ENCODE assay signal across 8 mouse cellular contexts in the genomic region with DNA sequence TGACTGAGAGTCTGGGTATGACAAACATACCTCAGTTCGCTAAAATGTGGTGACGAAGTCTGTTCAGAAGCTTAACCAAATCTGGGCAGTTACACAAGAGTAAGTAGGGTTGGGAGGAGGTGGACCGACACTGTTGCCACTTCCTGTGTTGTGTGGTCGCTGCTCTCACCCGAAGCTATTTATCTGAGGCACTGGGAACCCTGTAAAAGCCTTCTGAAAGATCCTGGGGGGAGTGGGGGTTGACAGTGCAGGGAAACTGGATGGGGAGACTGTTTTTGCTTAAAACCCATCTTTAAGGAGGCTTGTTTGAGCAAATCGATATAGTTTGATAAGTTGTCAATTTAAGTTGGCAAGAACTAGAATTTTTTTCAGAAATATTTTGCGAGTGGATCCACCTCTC. TPM values are rescaled to one million over a fixed set of nuclear protein-coding genes. Genes with fewer than 3 reads are reported as not detected.
A peak's percentile ranks its signal among the peaks of the same experiment; 100 is the strongest.
DNase-seq lines count a peak whose midpoint lies in the region; ATAC-seq lines count a peak whose summit lies in the region.

No protein-coding gene starts in this region.

- DNase-seq in cerebellum, adult 11 months = peak; percentile 15
- peak; percentile 25 for DNase-seq in MN1 (ENCODE audit: low spot score)
- peak; percentile 7 for DNase-seq in embryo, embryonic 11 days
- DNase-seq in kidney, postnatal 14 days = peak; percentile 37
- peak; percentile 60 for DNase-seq in lung, postnatal 10 days
- peak; percentile 28 for DNase-seq in retina, postnatal 1 day

- no peaks in the 10 kb centered on the region for H3K9me3 ChIP-seq in heart, embryonic 15.5 days (replicated peaks)

- peak overlapping the region; percentile 95 for H3K4me3 ChIP-seq in heart, embryonic 15.5 days

- H3K27ac ChIP-seq in heart, embryonic 15.5 days = peak overlapping the region; percentile 100

- WGBS in heart, embryonic 15.5 days = 8% methylated on average over 7 of the region's 7 CpGs

- H3K4me1 ChIP-seq in heart, embryonic 15.5 days (replicated peaks) = peaks cover 29% of the 10 kb centered on the region

- peak overlapping the region; percentile 98 for H3K9ac ChIP-seq in heart, embryonic 15.5 days

- peaks cover 6% of the 10 kb centered on the region; the same call in 1 of the 2 replicates for H3K36me3 ChIP-seq in heart, embryonic 15.5 days

- ATAC-seq in cerebellum, adult (ENCODE audit: insufficient number of reproducible peaks, low FRiP score, low TSS enrichment) = no peak
- ATAC-seq in heart, embryonic 15.5 days (replicated peaks; ENCODE audit: insufficient number of reproducible peaks, insufficient read depth, low FRiP score, low read depth) = no peak

- H3K4me2 ChIP-seq in heart, embryonic 15.5 days = peak overlapping the region; percentile 65

- no peaks in the 10 kb centered on the region for H3K27me3 ChIP-seq in heart, embryonic 15.5 days

RNA-seq across cellular contexts. Expression of a gene that starts 2.3 kb away (rescaled TPM):
- 396 and 398 TPM in 2 replicates for polyA plus RNA-seq in heart, embryonic 15.5 days (2015; fragmentation: Nextera tagmentation; extraction: Ambion mirVana)

RNA-seq across cellular contexts. Expression of a gene that starts 16.5 kb away (rescaled TPM):
- polyA plus RNA-seq in heart, embryonic 15.5 days (2015; fragmentation: Nextera tagmentation; extraction: Ambion mirVana) = 44.6 and 47.9 TPM in 2 replicates

RNA-seq across cellular contexts. Expression of a gene that starts 45.2 kb away (rescaled TPM):
- polyA plus RNA-seq in heart, embryonic 15.5 days (2015; fragmentation: Nextera tagmentation; extraction: Ambion mirVana) = 33.3 and 35.2 TPM in 2 replicates

Comparison
In these comparisons a context has a peak if more than half of its experiments do, and no peak if none do; other contexts are left out.
1. DNase-seq: peak in every context shown above with its lines; median percentile 60 in lung, postnatal 10 days; 37 in kidney, postnatal 14 days; 28 in retina, postnatal 1 day; 25 in MN1; 15 in cerebellum, adult 11 months; 7 in embryo, embryonic 11 days.